Mouse (Mus musculus) liver, embryonic 16.5 days (tissue): ENCODE measurements around the gene Ilf2. TPM values are rescaled to one million over a fixed set of nuclear protein-coding genes. Genes with fewer than 3 reads are reported as not detected.

Source experiments
- ATAC-seq: fragments of 200-750 bp; cut with Nextera tagmentation; 2 replicates; pipeline ENCODE4 v1.8.0; 2017; ENCODE audit warnings: low read depth, mild to moderate bottlenecking, moderate number of reproducible peaks, moderate library complexity
- H3K27ac ChIP-seq: fragments of 300-500 bp; sonication (generic); 2 replicates; pipeline ENCODE4 v1.5.1; 2014; ENCODE audit warnings: mild to moderate bottlenecking, low read length
- H3K27me3 ChIP-seq: fragments of 300-500 bp; sonication (generic); 2 replicates; pipeline ENCODE4 v1.6.1; 2014; ENCODE audit warnings: low read depth, low read length, mixed read lengths; ENCODE audit not compliant: control insufficient read depth, insufficient read depth
- H3K36me3 ChIP-seq: fragments of 300-500 bp; sonication (generic); 2 replicates; pipeline ENCODE4 v1.6.1; 2014; ENCODE audit warnings: mild to moderate bottlenecking; ENCODE audit not compliant: control insufficient read depth, insufficient read depth
- H3K4me1 ChIP-seq: fragments of 300-500 bp; sonication (generic); 2 replicates; pipeline ENCODE4 v1.6.1; 2014; ENCODE audit warnings: low read depth, low read length, mixed read lengths; ENCODE audit not compliant: control insufficient read depth
- H3K4me2 ChIP-seq: fragments of 300-500 bp; sonication (generic); 2 replicates; pipeline ENCODE4 v1.6.1; 2014; ENCODE audit warnings: low read depth, low read length, mixed read lengths
- H3K4me3 ChIP-seq: fragments of 300-500 bp; sonication (generic); 2 replicates; pipeline ENCODE4 v1.5.1; 2014; ENCODE audit warnings: low read depth, mild to moderate bottlenecking, low read length
- H3K9ac ChIP-seq: fragments of 300-500 bp; sonication (generic); 2 replicates; pipeline ENCODE4 v1.6.1; 2014; ENCODE audit warnings: low read depth, low read length
- H3K9me3 ChIP-seq: fragments of 300-500 bp; sonication (generic); replicated peaks from 2 replicates; pipeline ENCODE4 v1.6.1; 2016; ENCODE audit warnings: low read length; ENCODE audit not compliant: control insufficient read depth
- WGBS: fragments of 180-500 bp; shearing (Covaris S2); extraction: QIAGEN DNeasy Blood & Tissue Kit; methylation state at CpG from one replicate; pipeline ENCODE4 v1.1.7; 2014; ENCODE audit not compliant: insufficient replicate concordance; 5-methylcytosine and 5-hydroxymethylcytosine counted together
- polyA plus RNA-seq: library from polyadenylated mRNA; unstranded; fragments of >200 nt; fragmentation: Nextera tagmentation; extraction: Ambion mirVana; gene quantifications from 2 replicates; pipeline ENCODE4 v1.2.1, GENCODE M21; 2015

Ilf2 gene
- polyA plus RNA-seq, 1 experiment from 2014 or later, result 44.8 TPM

DNA sequence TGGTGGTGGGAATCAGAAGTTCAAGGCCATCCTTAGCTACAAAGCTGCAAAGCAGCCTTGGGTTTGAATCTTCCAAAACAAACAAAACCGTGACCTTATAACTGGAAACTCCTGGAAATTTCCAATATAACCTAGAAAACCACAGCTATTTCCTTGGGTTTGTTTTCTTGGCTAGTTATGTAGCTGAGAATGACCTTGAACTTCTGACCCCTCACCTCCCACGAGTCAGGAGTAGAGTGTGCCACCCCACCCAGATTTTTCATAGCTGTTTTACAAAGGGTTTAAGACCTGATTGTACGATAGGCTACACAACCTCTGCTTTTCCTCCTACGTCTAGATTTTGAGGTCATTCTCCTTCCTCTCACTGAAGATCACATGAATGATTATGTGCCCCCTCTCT, 38.8 kb upstream of the Ilf2 start:
- ATAC-seq, result no peak

DNA sequence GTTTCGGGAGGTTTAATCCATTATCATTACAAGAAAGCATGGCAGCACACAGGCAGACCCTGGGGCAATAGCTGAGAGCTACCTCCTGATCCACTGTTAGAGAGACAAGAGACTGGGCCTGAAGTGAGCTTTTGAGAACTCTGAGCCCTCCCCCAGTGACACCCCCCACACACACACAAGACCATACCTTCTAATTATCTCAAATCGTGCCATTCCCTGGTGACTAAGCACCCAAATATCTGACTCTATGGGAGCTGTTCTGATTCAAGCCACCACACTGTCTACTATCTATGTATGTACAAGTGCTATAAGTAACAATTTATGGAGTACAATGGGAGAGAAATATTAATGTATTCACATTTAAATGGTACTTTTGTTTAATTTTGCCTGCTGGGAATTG, 35.2 kb upstream of the Ilf2 start:
- Histone ChIP-seq H3K27me3 (no peaks in the 10 kb centered on the region), H3K4me1 (no peaks in the 10 kb centered on the region; the same call in 1 of the 2 replicates), H3K4me2 (no peak overlapping the region), H3K4me3 (no peak overlapping the region), H3K9me3 (no peaks in the 10 kb centered on the region), H3K36me3 (no peaks in the 10 kb centered on the region), H3K27ac (no peak overlapping the region), H3K9ac (no peak overlapping the region)
- ATAC-seq, result no peak
- 73% methylated on average over 2 of the region's 2 CpGs for WGBS

More for the DNA sequence above, 38.8 kb upstream of the Ilf2 start:
- H3K4me2 ChIP-seq, result no peak overlapping the region
- 44% methylated on average over 4 of the region's 4 CpGs for WGBS
- peaks cover 10% of the 10 kb centered on the region for H3K4me1 ChIP-seq
- H3K27me3 ChIP-seq, result no peaks in the 10 kb centered on the region
- no peaks in the 10 kb centered on the region for H3K36me3 ChIP-seq
- no peak overlapping the region for H3K4me3 ChIP-seq
- H3K27ac ChIP-seq, result no peak overlapping the region
- no peak overlapping the region for H3K9ac ChIP-seq
- no peaks in the 10 kb centered on the region for H3K9me3 ChIP-seq

GRCm38 (mm10) chr3:90443977-90444376, 31.9 kb upstream of the Ilf2 start:
- H3K27ac ChIP-seq, result no peak overlapping the region
- no peaks in the 10 kb centered on the region for H3K27me3 ChIP-seq
- no peak overlapping the region for H3K4me3 ChIP-seq
- ATAC-seq, result no peak
- H3K4me1 ChIP-seq, result peaks cover 5% of the 10 kb centered on the region
- H3K9ac ChIP-seq, result no peak overlapping the region
- WGBS, result 64% methylated on average over 3 of the region's 3 CpGs
- H3K9me3 ChIP-seq, result no peaks in the 10 kb centered on the region
- H3K4me2 ChIP-seq, result no peak overlapping the region
- no peaks in the 10 kb centered on the region for H3K36me3 ChIP-seq

GRCm38 (mm10) chr3:90445417-90446200, 30.3 kb upstream of the Ilf2 start:
- 63% methylated on average over 11 of the region's 11 CpGs for WGBS
- Histone ChIP-seq H3K36me3 (no peaks in the 10 kb centered on the region), H3K4me2 (peak overlapping the region; percentile 61; the same call in 1 of the 2 replicates), H3K9me3 (no peaks in the 10 kb centered on the region), H3K9ac (no peak overlapping the region), H3K27me3 (no peaks in the 10 kb centered on the region), H3K27ac (peak overlapping the region; percentile 21; the same call in 1 of the 2 replicates), H3K4me1 (peaks cover 5% of the 10 kb centered on the region), H3K4me3 (no peak overlapping the region)
- no peak for ATAC-seq

DNA sequence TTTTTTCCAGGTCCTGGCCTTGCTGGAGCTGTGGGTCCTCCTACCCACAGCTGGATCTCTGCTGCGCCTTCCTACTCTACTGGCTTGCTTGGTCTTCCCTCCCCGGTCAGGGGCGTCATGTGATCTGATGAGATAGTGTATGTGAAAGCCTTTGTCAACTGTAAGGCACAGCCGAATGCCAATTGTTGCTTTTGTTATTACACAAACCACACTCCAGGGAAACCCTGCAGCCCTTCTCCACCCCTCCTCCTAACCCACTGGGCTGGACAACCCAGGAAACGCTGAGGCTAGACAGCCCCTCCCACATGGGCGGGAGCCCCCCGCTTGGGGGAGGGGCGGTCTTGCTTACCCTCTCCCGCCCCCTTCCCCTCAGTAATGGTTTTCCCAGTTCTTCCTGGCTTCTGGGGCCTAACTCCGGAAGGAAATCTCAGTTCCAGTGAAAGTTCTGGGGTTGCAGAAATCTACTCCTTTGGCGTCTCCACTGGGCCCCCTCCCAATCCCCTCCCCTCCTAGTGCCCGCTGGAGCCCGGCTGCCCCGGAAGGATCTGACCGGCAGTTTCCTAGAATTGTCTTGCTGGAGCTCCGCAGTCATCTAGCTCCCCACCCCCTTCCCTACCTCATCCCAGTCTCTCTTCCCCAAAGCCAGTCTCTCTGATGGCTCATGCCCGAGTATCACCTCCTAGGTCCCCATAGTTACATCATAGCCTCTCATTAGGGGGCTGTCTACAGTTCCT, 29.4 kb upstream of the Ilf2 start:
- H3K9ac ChIP-seq, result peak overlapping the region; percentile 47; the same call in 1 of the 2 replicates
- no peaks in the 10 kb centered on the region for H3K36me3 ChIP-seq
- H3K9me3 ChIP-seq, result no peaks in the 10 kb centered on the region
- H3K4me2 ChIP-seq, result peak overlapping the region; percentile 61
- ATAC-seq, result peak; percentile 86
- WGBS, result 3% methylated on average over 17 of the region's 17 CpGs
- H3K4me3 ChIP-seq, result peak overlapping the region; percentile 42
- no peaks in the 10 kb centered on the region for H3K27me3 ChIP-seq
- H3K4me1 ChIP-seq, result peaks cover 5% of the 10 kb centered on the region
- peak overlapping the region; percentile 69 for H3K27ac ChIP-seq

GRCm38 (mm10) chr3:90447123-90447494, 28.8 kb upstream of the Ilf2 start:
- H3K4me3 ChIP-seq, result no peak overlapping the region

GRCm38 (mm10) chr3:90448626-90449025, 27.3 kb upstream of the Ilf2 start:
- H3K9me3 ChIP-seq, result no peaks in the 10 kb centered on the region
- no peak overlapping the region for H3K4me2 ChIP-seq
- H3K36me3 ChIP-seq, result no peaks in the 10 kb centered on the region
- H3K4me1 ChIP-seq, result peaks cover 5% of the 10 kb centered on the region
- no peak for ATAC-seq
- no peak overlapping the region for H3K4me3 ChIP-seq
- WGBS, result 53% methylated on average over 6 of the region's 6 CpGs
- no peaks in the 10 kb centered on the region for H3K27me3 ChIP-seq
- H3K9ac ChIP-seq, result no peak overlapping the region
- no peak overlapping the region for H3K27ac ChIP-seq

More at GRCm38 (mm10) chr3:90447123-90447494, 28.8 kb upstream of the Ilf2 start:
- Histone ChIP-seq H3K27ac (peak overlapping the region; percentile 69), H3K27me3 (no peaks in the 10 kb centered on the region), H3K36me3 (no peaks in the 10 kb centered on the region), H3K4me2 (peak overlapping the region; percentile 61), H3K9ac (no peak overlapping the region), H3K4me1 (peaks cover 5% of the 10 kb centered on the region), H3K9me3 (no peaks in the 10 kb centered on the region)
- 53% methylated on average over 7 of the region's 7 CpGs for WGBS
- no peak for ATAC-seq

DNA sequence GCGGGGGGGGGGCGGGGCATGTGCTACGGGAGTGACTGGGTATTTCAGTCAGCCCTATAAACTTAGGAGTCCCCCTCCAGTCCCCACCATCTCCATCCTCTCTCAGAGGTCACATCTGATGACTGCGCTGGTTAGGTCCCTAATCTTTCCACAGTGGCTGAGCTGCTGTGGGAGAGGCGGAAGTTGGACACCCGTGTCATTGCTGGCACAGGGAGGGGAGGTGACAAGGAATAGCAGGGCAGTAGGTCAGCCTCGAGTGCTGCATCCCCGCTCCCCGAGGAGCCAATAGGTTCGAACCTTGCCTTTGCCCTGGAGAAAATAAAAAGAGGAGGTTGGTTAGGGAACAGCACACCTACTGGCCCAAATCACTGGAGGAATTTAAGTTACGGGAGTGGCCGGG, 25.1 kb upstream of the Ilf2 start:
- peak overlapping the region; percentile 21; the same call in 1 of the 2 replicates for H3K4me3 ChIP-seq
- no peak overlapping the region for H3K9ac ChIP-seq
- no peak for ATAC-seq

More for the DNA sequence above, 25.1 kb upstream of the Ilf2 start:
- Histone ChIP-seq H3K4me2 (peak overlapping the region; percentile 32), H3K27me3 (no peaks in the 10 kb centered on the region), H3K27ac (no peak overlapping the region), H3K4me1 (peaks cover 5% of the 10 kb centered on the region), H3K9me3 (no peaks in the 10 kb centered on the region), H3K36me3 (no peaks in the 10 kb centered on the region)
- 29% methylated on average over 11 of the region's 12 CpGs for WGBS
